Mouse (Mus musculus) heart, embryonic 12.5 days (tissue): ENCODE results near the gene Espl1. TPM values are rescaled to one million over a fixed set of nuclear protein-coding genes. Genes with fewer than 3 reads are reported as not detected.
A peak's percentile ranks its signal among the peaks of the same experiment; 100 is the strongest.

Experiments used
- ATAC-seq: fragments of 200-750 bp; cut with Nextera tagmentation; 2 replicates; pipeline ENCODE4 v1.8.0; 2017; ENCODE audit warnings: moderate TSS enrichment, moderate library complexity; ENCODE audit not compliant: insufficient number of reproducible peaks, low FRiP score
- H3K27ac ChIP-seq: fragments of 300-500 bp; sonication (generic); 2 replicates; pipeline ENCODE4 v1.5.1; 2016; ENCODE audit warnings: mild to moderate bottlenecking, moderate library complexity; ENCODE audit not compliant: poor library complexity, severe bottlenecking
- H3K27me3 ChIP-seq: fragments of 300-500 bp; sonication (generic); replicated peaks from 2 replicates; pipeline ENCODE4 v1.6.1; 2016; ENCODE audit warnings: mild to moderate bottlenecking, moderate library complexity
- H3K36me3 ChIP-seq: fragments of 300-500 bp; sonication (generic); 2 replicates; pipeline ENCODE4 v1.6.1; 2016; ENCODE audit warnings: mild to moderate bottlenecking, moderate library complexity
- H3K4me1 ChIP-seq: fragments of 300-500 bp; sonication (generic); replicated peaks from 2 replicates; pipeline ENCODE4 v1.6.1; 2016; ENCODE audit warnings: mild to moderate bottlenecking
- H3K4me2 ChIP-seq: fragments of 300-500 bp; sonication (generic); 2 replicates; pipeline ENCODE4 v1.6.1; 2016; ENCODE audit warnings: mild to moderate bottlenecking, moderate library complexity
- H3K4me3 ChIP-seq: fragments of 300-500 bp; sonication (generic); 2 replicates; pipeline ENCODE4 v1.5.1; 2016; ENCODE audit warnings: mild to moderate bottlenecking
- H3K9ac ChIP-seq: fragments of 300-500 bp; sonication (generic); 2 replicates; pipeline ENCODE4 v1.6.1; 2016; ENCODE audit warnings: mild to moderate bottlenecking, moderate library complexity
- H3K9me3 ChIP-seq: fragments of 300-500 bp; sonication (generic); replicated peaks from 2 replicates; pipeline ENCODE4 v1.6.1; 2016; ENCODE audit warnings: mild to moderate bottlenecking, moderate library complexity
- WGBS: fragments of 180-500 bp; shearing (Covaris S2); methylation state at CpG from one replicate; pipeline ENCODE4 v1.1.7; 2016; 5-methylcytosine and 5-hydroxymethylcytosine counted together
- polyA plus RNA-seq: library from polyadenylated mRNA; unstranded; fragments of >200 nt; fragmentation: Nextera tagmentation; extraction: Ambion mirVana; gene quantifications from 2 replicates; pipeline ENCODE4 v1.2.1, GENCODE M21; 2016

Espl1 gene
- polyA plus RNA-seq, 1 experiment from 2014 or later, result 24.0 TPM

DNA sequence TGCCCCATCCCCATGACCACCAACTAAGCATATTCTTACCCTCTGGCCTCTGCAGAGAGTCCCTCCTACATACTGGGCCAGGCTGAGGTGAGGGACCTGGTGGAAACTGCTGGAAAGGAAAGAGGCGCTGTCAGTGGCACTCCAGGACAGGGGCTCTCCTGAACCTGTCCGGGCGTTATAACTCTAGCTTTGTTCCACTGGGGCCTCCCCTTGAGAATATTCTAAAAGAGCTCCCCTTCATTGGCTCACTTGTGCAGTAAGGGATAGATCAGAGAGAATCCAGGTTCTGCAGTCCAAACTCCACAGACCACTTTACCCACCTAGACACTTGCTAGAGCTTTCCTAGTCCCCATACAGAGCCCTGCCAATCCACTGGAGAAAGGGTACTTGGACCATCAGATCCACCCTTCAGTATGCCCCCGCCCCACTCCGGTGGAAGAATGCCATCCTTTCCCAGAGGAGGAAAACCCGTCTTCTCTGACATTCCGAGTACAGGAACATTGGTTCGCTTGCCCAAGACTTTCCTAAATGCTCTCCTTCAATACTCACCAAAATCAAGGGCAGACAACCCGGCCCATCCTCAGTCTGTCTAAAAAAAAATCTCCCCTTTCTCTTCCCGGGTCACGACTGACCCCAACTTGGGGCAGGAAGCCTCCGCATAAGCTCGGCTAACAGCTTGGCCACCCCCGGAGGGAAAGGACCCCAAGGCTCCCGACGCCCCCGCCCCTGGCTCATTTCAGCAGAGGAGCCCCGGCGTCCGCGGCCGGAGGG lies 39.5 kb upstream of the Espl1 start:
- Histone ChIP-seq H3K27me3 (peaks cover 77% of the 10 kb centered on the region), H3K4me3 (peak overlapping the region; percentile 64), H3K36me3 (no peaks in the 10 kb centered on the region), H3K27ac (peak overlapping the region; percentile 28), H3K9me3 (no peaks in the 10 kb centered on the region), H3K4me2 (peak overlapping the region; percentile 87), H3K9ac (peak overlapping the region; percentile 78), H3K4me1 (peaks cover 22% of the 10 kb centered on the region)
- WGBS, result 9% methylated on average over 22 of the region's 22 CpGs
- ATAC-seq, result no peak

DNA sequence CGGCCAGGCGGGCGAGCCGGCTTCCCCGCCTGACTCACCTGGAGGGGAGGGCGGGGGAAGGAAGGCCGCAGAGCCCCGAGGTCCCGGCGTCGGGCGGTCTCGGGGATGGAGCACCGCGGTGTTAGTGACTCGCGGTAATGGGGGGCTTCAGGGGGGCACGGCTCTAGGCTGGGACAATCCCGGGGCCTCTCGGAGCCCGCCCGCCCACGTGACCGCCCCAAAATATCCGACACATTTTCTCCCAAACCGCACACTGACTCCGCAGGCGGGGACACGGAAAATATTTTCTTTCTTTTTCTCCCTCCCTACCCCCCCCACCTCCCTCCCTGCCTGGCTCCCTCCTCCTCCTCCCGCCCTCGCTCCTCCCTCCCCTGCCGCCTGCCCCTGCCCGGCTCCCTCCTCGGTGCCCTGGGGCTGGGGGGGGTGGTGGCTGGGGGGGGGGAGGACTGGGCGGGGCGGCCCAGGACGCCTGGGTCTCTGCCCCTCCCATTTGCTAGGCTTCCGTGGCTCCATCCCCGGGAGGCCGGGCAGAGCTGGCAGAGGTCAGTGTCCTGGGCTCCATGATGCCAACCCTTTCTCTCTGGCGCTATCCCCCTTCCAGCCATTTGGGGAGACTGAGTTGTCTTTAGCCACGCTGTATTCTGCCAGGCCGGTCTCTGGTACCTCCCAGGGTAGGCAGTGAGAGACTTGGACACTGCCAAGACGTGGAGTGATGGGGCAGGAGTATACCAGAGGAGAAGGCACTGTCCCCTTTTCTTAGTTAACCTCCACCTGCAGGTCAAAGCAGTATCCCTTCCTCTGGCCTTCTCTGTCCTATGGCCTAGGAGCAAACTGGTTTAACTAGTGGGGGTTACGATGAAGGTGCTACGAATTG lies 38.6 kb upstream of the Espl1 start, which contains the start of gene Rarg:
Gene Rarg, minus strand, starts transcription at position 316 of the 874 bp plus-strand sequence.
- Histone ChIP-seq H3K4me3 (peak within 1 kb of the TSS; percentile 64), H3K27ac (peak within 1 kb of the TSS; percentile 28), H3K9me3 (no peaks in the 10 kb centered on the region), H3K9ac (peak within 1 kb of the TSS; percentile 78), H3K36me3 (no peaks in the 10 kb centered on the region), H3K27me3 (peaks cover 78% of the 10 kb centered on the region), H3K4me2 (peak within 1 kb of the TSS; percentile 87), H3K4me1 (peaks cover 22% of the 10 kb centered on the region)
- WGBS, result 1% methylated on average over 44 of the region's 46 CpGs
- peak; percentile 29 for ATAC-seq

DNA sequence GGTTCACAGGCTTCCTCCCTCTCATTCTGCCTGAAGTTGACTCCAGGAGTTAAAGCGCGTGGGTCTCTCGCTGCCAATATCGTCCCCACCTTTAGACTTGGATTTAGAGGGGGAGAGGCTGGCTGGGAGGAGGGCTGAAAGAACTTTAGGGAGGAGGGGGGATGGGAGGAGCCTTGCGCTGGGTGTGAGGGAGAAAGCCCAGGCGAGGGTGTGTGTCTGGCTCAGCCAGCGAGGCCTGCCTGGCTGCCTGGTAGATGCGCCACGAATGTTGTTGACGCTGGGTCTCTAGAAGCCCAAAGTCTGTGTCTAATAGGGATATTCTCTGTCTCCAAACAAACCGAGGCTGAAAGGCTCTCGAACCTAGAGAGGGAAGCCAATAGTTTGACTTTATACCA lies 38.0 kb upstream of the Espl1 start:
- Histone ChIP-seq H3K9ac (no peak overlapping the region), H3K36me3 (no peaks in the 10 kb centered on the region), H3K4me2 (peak overlapping the region; percentile 87), H3K4me3 (peak overlapping the region; percentile 64), H3K27me3 (peaks cover 81% of the 10 kb centered on the region), H3K27ac (peak overlapping the region; percentile 28; the same call in 1 of the 2 replicates), H3K9me3 (no peaks in the 10 kb centered on the region), H3K4me1 (peaks cover 22% of the 10 kb centered on the region)
- no peak for ATAC-seq
- 3% methylated on average over 12 of the region's 12 CpGs for WGBS

DNA sequence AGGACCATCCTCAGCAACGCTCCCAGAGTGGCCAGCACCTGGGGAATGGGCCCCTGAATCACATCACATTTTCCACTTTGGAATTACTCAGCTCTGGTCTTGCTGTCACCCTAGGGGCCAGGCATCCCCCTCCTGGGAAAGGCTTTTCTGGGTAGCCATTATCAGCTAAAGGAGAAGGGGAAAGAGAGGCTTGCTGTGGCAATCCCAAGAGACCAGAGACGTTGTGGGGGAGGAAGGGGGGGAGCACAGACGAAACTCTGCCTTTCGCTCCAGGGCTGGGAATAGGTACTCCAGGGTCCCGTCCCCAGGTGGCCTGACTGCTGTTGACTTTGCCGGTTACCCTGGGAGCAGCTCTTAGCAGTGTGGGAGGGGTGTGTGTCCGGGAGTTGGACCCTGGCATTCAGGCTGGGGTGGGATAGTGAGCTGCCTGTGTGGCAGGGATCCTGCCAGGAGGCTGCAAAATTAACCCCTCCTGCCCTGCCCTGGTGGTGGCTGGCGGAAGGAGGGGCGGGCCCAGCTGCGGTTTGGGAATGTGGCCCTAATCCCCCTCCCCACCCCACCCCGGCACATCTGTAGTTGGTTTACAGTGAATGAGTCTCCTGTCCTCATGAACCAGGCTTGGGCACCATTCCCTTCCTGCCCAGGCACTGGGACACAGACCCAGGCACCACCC lies 37.3 kb upstream of the Espl1 start:
- Histone ChIP-seq H3K9me3 (no peaks in the 10 kb centered on the region), H3K27ac (peak overlapping the region; percentile 28; the same call in 1 of the 2 replicates), H3K27me3 (peaks cover 84% of the 10 kb centered on the region), H3K4me2 (peak overlapping the region; percentile 87), H3K4me1 (peaks cover 22% of the 10 kb centered on the region), H3K9ac (0 out of 2 replicates have a peak overlapping the region, but pooled peaks have one; percentile 6), H3K36me3 (no peaks in the 10 kb centered on the region), H3K4me3 (no peak overlapping the region)
- ATAC-seq, result no peak
- WGBS, result 13% methylated on average over 11 of the region's 11 CpGs

DNA sequence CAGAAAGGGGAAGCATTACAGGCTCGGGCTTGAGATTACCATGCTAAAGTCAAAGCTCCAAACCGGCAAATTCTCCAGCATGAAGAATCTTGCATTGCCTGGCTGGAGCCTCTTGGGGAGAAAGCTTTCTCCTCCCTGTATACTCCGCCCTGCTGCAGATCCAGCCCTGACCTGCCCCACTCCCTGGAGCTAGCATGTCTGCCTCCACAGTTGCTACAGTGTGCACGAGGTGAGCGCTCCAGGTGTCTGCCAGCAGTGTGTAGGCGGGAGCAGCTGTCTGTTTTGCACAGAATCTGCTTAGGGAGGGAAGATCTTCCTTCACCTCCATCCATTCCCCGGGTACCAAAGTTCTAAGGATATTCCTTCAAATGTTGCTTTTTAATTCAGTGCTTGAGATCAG lies 33.5 kb upstream of the Espl1 start:
- Histone ChIP-seq H3K9ac (no peak overlapping the region), H3K4me2 (no peak overlapping the region), H3K9me3 (no peaks in the 10 kb centered on the region), H3K4me3 (no peak overlapping the region), H3K36me3 (no peaks in the 10 kb centered on the region), H3K27ac (no peak overlapping the region), H3K27me3 (peaks cover 52% of the 10 kb centered on the region), H3K4me1 (peaks cover 16% of the 10 kb centered on the region)
- WGBS, result 39% methylated on average over 7 of the region's 7 CpGs
- no peak for ATAC-seq

DNA sequence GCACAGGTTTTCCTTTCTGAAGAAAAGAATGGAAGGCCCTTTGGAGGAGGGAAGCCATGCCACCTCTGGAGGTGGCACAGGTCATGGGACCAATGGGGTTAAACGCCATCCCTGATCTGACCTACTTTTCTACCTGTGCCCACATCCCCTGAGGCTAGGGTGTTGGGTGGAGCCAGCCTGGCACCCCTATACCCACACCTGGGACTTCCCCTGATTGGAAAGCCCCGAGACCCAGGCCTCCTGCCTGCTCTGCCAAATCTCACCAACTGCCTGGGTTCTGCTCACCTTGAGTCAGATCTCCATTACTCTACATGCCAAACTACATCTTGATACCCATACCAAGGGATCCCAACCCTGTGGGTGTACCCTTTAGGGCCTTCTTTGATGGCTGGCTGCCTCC lies 33.0 kb upstream of the Espl1 start:
- no peak for ATAC-seq
- H3K27ac ChIP-seq, result no peak overlapping the region

DNA sequence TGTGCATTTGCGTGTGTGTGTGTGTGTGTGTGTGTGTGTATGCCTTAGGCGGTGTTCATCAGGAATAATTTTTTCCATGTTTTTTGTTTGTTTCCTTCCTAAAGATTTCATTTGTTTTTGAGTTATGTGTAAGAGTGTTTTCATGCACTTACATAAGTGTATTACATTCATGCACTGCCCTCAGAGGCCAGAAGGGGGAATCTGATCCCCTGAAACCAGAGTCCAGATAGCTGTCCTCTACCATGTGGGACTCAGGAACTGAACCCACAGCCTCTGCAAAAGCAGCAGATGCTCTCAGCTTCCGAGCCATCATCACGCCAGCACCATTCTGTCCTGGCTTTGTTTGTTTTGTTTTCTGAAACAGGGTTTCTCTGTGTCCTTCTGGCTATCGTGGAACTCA lies 30.5 kb upstream of the Espl1 start:
- no peak for ATAC-seq
- H3K9me3 ChIP-seq, result no peaks in the 10 kb centered on the region
- H3K9ac ChIP-seq, result no peak overlapping the region
- no peaks in the 10 kb centered on the region for H3K36me3 ChIP-seq
- WGBS, result 80% methylated on average over 5 of the region's 5 CpGs
- H3K27me3 ChIP-seq, result peaks cover 37% of the 10 kb centered on the region
- H3K27ac ChIP-seq, result no peak overlapping the region
- no peak overlapping the region for H3K4me3 ChIP-seq
- peaks cover 7% of the 10 kb centered on the region for H3K4me1 ChIP-seq
- H3K4me2 ChIP-seq, result no peak overlapping the region

More for the DNA sequence above, 33.0 kb upstream of the Espl1 start:
- WGBS, result 70% methylated on average over 2 of the region's 2 CpGs
- H3K4me3 ChIP-seq, result no peak overlapping the region
- no peak overlapping the region for H3K9ac ChIP-seq
- no peak overlapping the region for H3K4me2 ChIP-seq
- H3K4me1 ChIP-seq, result peaks cover 12% of the 10 kb centered on the region
- no peaks in the 10 kb centered on the region for H3K36me3 ChIP-seq
- H3K9me3 ChIP-seq, result no peaks in the 10 kb centered on the region
- peaks cover 47% of the 10 kb centered on the region for H3K27me3 ChIP-seq

DNA sequence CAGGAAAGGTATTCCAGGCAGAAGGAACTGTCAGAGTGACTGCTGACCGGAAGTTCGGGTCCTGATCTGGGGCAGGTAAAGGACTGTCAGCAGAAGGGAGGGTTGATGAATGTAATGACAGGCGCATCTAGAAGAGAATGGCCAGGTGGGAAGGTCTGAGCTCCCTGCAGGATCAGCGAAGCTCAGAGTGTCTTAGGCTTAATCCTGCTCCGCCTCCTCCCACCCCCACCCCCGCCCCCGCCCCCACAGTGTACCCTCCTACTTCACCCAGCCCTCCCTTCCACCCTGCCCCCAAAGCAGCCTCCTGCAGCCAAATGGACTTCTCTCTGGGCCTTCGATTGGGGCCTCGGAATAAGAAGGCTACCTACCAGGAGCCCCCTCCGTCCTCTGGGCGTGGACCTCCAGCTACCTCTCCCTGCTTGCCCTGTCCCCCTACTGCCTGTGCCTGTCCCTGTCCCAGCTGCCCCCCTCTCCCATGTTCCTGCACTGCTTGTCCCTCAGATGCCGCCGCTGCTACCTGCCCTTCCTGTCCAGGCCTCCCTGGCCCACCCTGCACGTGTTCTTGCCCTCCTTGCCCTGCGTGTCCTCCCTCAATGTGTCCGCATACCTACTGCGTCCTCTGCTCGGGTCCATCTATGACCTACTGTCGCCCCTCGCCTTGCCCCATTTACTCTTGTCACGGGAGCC lies 25.6 kb upstream of the Espl1 start, which contains the start of gene Gm9918:
Gene Gm9918, plus strand, starts transcription at position 290 of the 687 bp plus-strand sequence.
- no peaks in the 10 kb centered on the region for H3K9me3 ChIP-seq
- 11% methylated on average over 21 of the region's 21 CpGs for WGBS
- peak; percentile 29; the same call in 1 of the 2 replicates for ATAC-seq
- peaks cover 13% of the 10 kb centered on the region for H3K4me1 ChIP-seq
- H3K36me3 ChIP-seq, result no peaks in the 10 kb centered on the region
- peak within 1 kb of the TSS; percentile 56; the same call in 1 of the 2 replicates for H3K9ac ChIP-seq
- H3K4me3 ChIP-seq, result peak within 1 kb of the TSS; percentile 32
- peaks cover 23% of the 10 kb centered on the region for H3K27me3 ChIP-seq
- no peak within 1 kb of the TSS for H3K27ac ChIP-seq
- peak within 1 kb of the TSS; percentile 59 for H3K4me2 ChIP-seq

DNA sequence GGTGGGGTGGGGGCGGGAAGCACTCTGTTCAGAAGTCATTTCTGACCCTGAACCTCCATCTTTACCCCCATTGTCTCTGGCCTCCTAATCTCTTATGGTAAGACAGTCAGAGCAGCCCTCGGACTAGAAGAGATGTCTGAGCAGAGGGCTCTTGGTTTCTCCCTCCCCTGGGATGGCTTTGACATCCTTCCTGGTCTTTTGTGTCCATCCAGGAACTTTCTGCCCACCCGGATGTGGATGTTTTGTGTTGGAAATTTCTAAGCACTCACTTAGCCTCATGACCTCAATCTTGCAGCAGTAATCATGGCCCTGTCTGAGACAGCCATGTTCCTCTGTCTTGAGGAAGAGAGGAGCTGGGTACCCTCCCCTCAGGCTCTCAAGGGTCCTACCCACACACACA lies 24.6 kb upstream of the Espl1 start:
- no peaks in the 10 kb centered on the region for H3K9me3 ChIP-seq
- H3K27ac ChIP-seq, result no peak overlapping the region
- H3K4me2 ChIP-seq, result no peak overlapping the region
- no peak for ATAC-seq
- 39% methylated on average over 3 of the region's 3 CpGs for WGBS
- H3K9ac ChIP-seq, result no peak overlapping the region
- H3K36me3 ChIP-seq, result no peaks in the 10 kb centered on the region
- no peak overlapping the region for H3K4me3 ChIP-seq
- H3K4me1 ChIP-seq, result peaks cover 13% of the 10 kb centered on the region
- peaks cover 23% of the 10 kb centered on the region for H3K27me3 ChIP-seq

DNA sequence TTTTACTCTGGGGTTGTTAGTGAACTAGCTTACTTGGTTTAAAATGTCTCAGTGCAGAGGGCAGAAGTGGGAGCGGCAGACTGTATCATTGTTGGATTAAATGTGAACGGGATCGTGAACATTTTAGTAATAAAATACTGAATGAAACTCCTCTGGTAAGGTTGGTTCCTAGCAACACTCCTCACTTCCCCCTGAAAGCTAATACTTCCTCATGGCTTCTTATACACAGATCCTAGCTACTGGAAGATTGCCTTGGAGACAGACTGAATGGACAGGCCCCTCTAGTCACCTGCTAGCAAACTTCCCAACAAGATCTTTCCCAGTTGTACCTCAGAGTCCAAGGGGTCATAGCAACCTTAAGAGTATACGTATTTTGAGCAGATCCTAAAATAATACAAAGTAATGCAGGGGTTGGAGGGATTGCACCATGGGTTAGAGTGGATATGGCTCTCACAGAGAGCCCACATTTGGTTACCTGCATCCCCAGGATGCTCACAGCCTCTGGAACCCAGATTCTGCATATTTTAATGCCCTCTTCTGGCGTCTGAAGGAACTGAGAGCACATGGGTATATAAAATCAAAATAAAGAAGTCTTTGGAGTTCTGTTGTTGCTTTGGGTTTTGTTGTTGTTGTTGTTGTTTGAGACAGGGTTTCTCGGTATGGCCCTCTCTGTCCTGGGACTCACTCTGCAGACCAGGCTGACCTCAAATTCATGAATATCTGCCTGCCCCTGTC lies 21.9 kb upstream of the Espl1 start:
- no peak overlapping the region for H3K9ac ChIP-seq
- no peaks in the 10 kb centered on the region for H3K36me3 ChIP-seq
- H3K27me3 ChIP-seq, result peaks cover 23% of the 10 kb centered on the region
- H3K9me3 ChIP-seq, result no peaks in the 10 kb centered on the region
- peaks cover 17% of the 10 kb centered on the region for H3K4me1 ChIP-seq
- no peak for ATAC-seq
- no peak overlapping the region for H3K4me2 ChIP-seq
- no peak overlapping the region for H3K4me3 ChIP-seq
- 68% methylated on average over 6 of the region's 6 CpGs for WGBS
- H3K27ac ChIP-seq, result no peak overlapping the region
